Mouse (Mus musculus) heart, adult 2 months (tissue): ENCODE data around the gene Mark1. TPM values are rescaled to one million over a fixed set of nuclear protein-coding genes. Genes with fewer than 3 reads are reported as not detected.

Experiments
- DNase-seq, 2 experiments: peaks; one replicate each; pipeline ENCODE4 v3.0.0; 2021
- H3K27ac ChIP-seq: fragments of 200-600 bp; 2 replicates; pipeline ENCODE4 v1.8.1; 2022
- H3K27me3 ChIP-seq: fragments of 200-500 bp; 2 replicates; pipeline ENCODE4 v1.6.1; 2012; ENCODE audit warnings: mild to moderate bottlenecking, low read length, inconsistent platforms, mixed read lengths; ENCODE audit not compliant: control insufficient read depth, insufficient read depth
- H3K36me3 ChIP-seq: fragments of 200-500 bp; 2 replicates; pipeline ENCODE4 v1.6.1; 2012; ENCODE audit warnings: low read length, inconsistent platforms; ENCODE audit not compliant: control insufficient read depth, insufficient read depth
- H3K4me1 ChIP-seq: fragments of 200-500 bp; 2 replicates; pipeline ENCODE4 v1.6.1; 2011; ENCODE audit warnings: low read length; ENCODE audit not compliant: control insufficient read depth, insufficient read depth
- H3K4me3 ChIP-seq: fragments of 200-600 bp; 2 replicates; pipeline ENCODE4 v1.8.1; 2022
- H3K79me2 ChIP-seq: fragments of 200-500 bp; replicated peaks from 2 replicates; pipeline ENCODE4 v1.6.1; 2012; ENCODE audit warnings: mild to moderate bottlenecking, inconsistent platforms, low read length, moderate library complexity, mixed read lengths; ENCODE audit not compliant: control insufficient read depth, insufficient read depth
- H3K9ac ChIP-seq: fragments of 200-500 bp; 2 replicates; pipeline ENCODE4 v1.6.1; 2012; ENCODE audit warnings: low read depth, mild to moderate bottlenecking, control low read depth, inconsistent platforms, low read length, mixed read lengths
- CTCF ChIP-seq: fragments of 200-600 bp; IDR thresholded peaks from 2 replicates; pipeline ENCODE4 v1.8.1; 2022; ENCODE audit warnings: antibody characterized with exemption, mild to moderate bottlenecking, moderate library complexity
- EP300 ChIP-seq: fragments of 200-500 bp; IDR thresholded peaks from 2 replicates; pipeline ENCODE4 v1.6.1; 2011; ENCODE audit warnings: low read depth, low read length, control low read depth; ENCODE audit not compliant: insufficient read depth
- POLR2A ChIP-seq: fragments of 200-500 bp; IDR thresholded peaks from 2 replicates; pipeline ENCODE4 v1.6.1; 2011; ENCODE audit warnings: mild to moderate bottlenecking, low read depth, low read length, control low read depth; ENCODE audit not compliant: insufficient read depth
- WGBS: fragments of 180-500 bp; shearing (Covaris S2); methylation state at CpG from one replicate; pipeline ENCODE4 v1.1.7; 2018; 5-methylcytosine and 5-hydroxymethylcytosine counted together
- intact Hi-C: fragments of 180-260 bp; cut with DNase I; formaldehyde crosslinking; loops from one replicate; pipeline ENCODE4 v1.15.1; 2025
- polyA plus RNA-seq: library from polyadenylated mRNA; depleted of rRNA; stranded (reverse); fragments of >200 nt; gene quantifications from 2 replicates; pipeline ENCODE4 v1.2.3, GENCODE M21; 2012
- total RNA-seq, 2 experiments: library from RNA; stranded (reverse); gene quantifications; 2 replicates each; pipeline ENCODE4 v1.2.3; 2021

Mark1 gene
- total and polyA plus RNA-seq, 3 experiments = 3.3 to 7.8 (median 6.7) TPM

- no peak overlapping the region for H3K9ac ChIP-seq
- no peak overlapping the region for H3K27ac ChIP-seq
- WGBS = 69% methylated on average over 5 of the region's 5 CpGs
- H3K4me3 ChIP-seq = no peak overlapping the region
- intact Hi-C loops = no loop called here
- H3K4me1 ChIP-seq = no peaks in the 10 kb centered on the region
- no peak for DNase-seq
- H3K27me3 ChIP-seq = no peaks in the 10 kb centered on the region
- no peak for TF ChIP-seq EP300
- no peak for TF ChIP-seq CTCF
- TF ChIP-seq POLR2A = no peak
- no peaks in the 10 kb centered on the region for H3K79me2 ChIP-seq
- no peaks in the 10 kb centered on the region for H3K36me3 ChIP-seq
Measured at GRCm38 (mm10) chr1:184951758-184952157, 47.6 kb downstream of the Mark1 start.

GRCm38 (mm10) chr1:184951057-184951456 is 48.3 kb downstream of the Mark1 start:
- no peak for DNase-seq
- no peak for TF ChIP-seq EP300
- TF ChIP-seq CTCF = no peak
- no peak for TF ChIP-seq POLR2A
- Histone ChIP-seq H3K27me3 (no peaks in the 10 kb centered on the region), H3K4me1 (no peaks in the 10 kb centered on the region), H3K9ac (no peak overlapping the region), H3K36me3 (no peaks in the 10 kb centered on the region), H3K79me2 (no peaks in the 10 kb centered on the region), H3K27ac (no peak overlapping the region), H3K4me3 (no peak overlapping the region)
- 87% methylated on average over 11 of the region's 11 CpGs for WGBS
- intact Hi-C loops = no loop called here

- Histone ChIP-seq H3K36me3 (no peaks in the 10 kb centered on the region), H3K27me3 (no peaks in the 10 kb centered on the region), H3K4me1 (no peaks in the 10 kb centered on the region), H3K79me2 (no peaks in the 10 kb centered on the region), H3K27ac (no peak overlapping the region), H3K4me3 (no peak overlapping the region), H3K9ac (no peak overlapping the region)
- TF ChIP-seq POLR2A = no peak
- TF ChIP-seq CTCF = no peak
- TF ChIP-seq EP300 = no peak
- intact Hi-C loops = no loop called here
- DNase-seq = no peak
- 58% methylated on average over 4 of the region's 4 CpGs for WGBS
Measured at GRCm38 (mm10) chr1:184938106-184938505, 61.3 kb downstream of the Mark1 start.

- H3K27ac ChIP-seq = no peak overlapping the region
- intact Hi-C loops = no loop called here
- DNase-seq = no peak
- H3K79me2 ChIP-seq = no peaks in the 10 kb centered on the region
- no peaks in the 10 kb centered on the region for H3K27me3 ChIP-seq
- TF ChIP-seq CTCF (no peak), POLR2A (no peak), EP300 (no peak)
- no peaks in the 10 kb centered on the region for H3K36me3 ChIP-seq
- WGBS = 57% methylated on average over 5 of the region's 5 CpGs
- no peak overlapping the region for H3K9ac ChIP-seq
- H3K4me1 ChIP-seq = no peaks in the 10 kb centered on the region
- no peak overlapping the region for H3K4me3 ChIP-seq
Measured at GRCm38 (mm10) chr1:184935980-184936379, 63.4 kb downstream of the Mark1 start.

GRCm38 (mm10) chr1:184935490-184935889 is 63.9 kb downstream of the Mark1 start:
- Histone ChIP-seq H3K27ac (no peak overlapping the region), H3K9ac (no peak overlapping the region), H3K36me3 (no peaks in the 10 kb centered on the region), H3K4me1 (no peaks in the 10 kb centered on the region), H3K79me2 (no peaks in the 10 kb centered on the region), H3K27me3 (no peaks in the 10 kb centered on the region), H3K4me3 (no peak overlapping the region)
- TF ChIP-seq CTCF = no peak
- DNase-seq = no peak
- 45% methylated on average over 6 of the region's 6 CpGs for WGBS
- intact Hi-C loops = no loop called here

- TF ChIP-seq EP300 (no peak), CTCF (no peak), POLR2A (no peak)
- Histone ChIP-seq H3K36me3 (no peaks in the 10 kb centered on the region), H3K27me3 (no peaks in the 10 kb centered on the region), H3K4me1 (no peaks in the 10 kb centered on the region), H3K27ac (no peak overlapping the region), H3K4me3 (no peak overlapping the region), H3K9ac (no peak overlapping the region), H3K79me2 (no peaks in the 10 kb centered on the region)
- DNase-seq = no peak
- intact Hi-C loops = no loop called here
- 87% methylated on average over 6 of the region's 6 CpGs for WGBS
Measured at GRCm38 (mm10) chr1:184931097-184931496, 68.3 kb downstream of the Mark1 start.

GRCm38 (mm10) chr1:184928382-184928781 is 71.0 kb downstream of the Mark1 start:
- Histone ChIP-seq H3K36me3 (no peaks in the 10 kb centered on the region), H3K4me1 (no peaks in the 10 kb centered on the region)

More at GRCm38 (mm10) chr1:184928382-184928781, 71.0 kb downstream of the Mark1 start:
- no peaks in the 10 kb centered on the region for H3K27me3 ChIP-seq
- H3K27ac ChIP-seq = no peak overlapping the region
- intact Hi-C loops = no loop called here
- TF ChIP-seq POLR2A = no peak
- TF ChIP-seq CTCF = no peak
- no peak for DNase-seq
- no peaks in the 10 kb centered on the region for H3K79me2 ChIP-seq
- no peak overlapping the region for H3K4me3 ChIP-seq
- H3K9ac ChIP-seq = no peak overlapping the region
- 68% methylated on average over 1 of the region's 1 CpGs for WGBS
